Mouse (Mus musculus): Measurements from ENCODE around the gene Lipe. TPM values are rescaled to one million over a fixed set of nuclear protein-coding genes. Genes with fewer than 3 reads are reported as not detected.

Gene Lipe
- polyA plus RNA-seq (2016; fragmentation: Nextera tagmentation; extraction: Ambion mirVana): 7.4 and 7.5 TPM in 2 replicates

DNA sequence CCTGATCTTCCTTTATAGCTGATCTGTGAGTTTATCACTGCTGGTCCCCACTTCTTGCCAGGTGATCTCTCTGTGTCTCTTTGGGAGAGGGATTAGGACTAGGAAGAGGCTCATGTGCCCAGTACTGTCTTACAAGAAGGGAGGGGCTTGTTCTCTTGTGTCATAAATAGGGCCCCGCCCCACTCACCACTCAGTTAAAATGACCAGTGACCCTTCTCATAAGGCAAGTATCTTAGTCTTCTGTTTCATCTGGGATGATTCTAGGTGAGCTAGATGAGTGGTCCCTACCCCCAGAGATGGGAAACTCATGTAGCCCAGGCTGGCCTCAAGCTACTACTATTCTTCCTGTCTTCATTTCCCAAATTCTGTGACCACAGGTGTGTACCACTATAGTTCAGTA lies at the start of gene Lipe:
TSS of gene Lipe (minus strand) at position 101 of the 400 bp plus-strand sequence.
- peaks cover 40% of the 10 kb centered on the region for H3K4me1 ChIP-seq
- peaks cover 25% of the 10 kb centered on the region for H3K27me3 ChIP-seq (ENCODE audit: poor library complexity, severe bottlenecking)
- no peak within 1 kb of the TSS for H3K4me3 ChIP-seq
- no peaks in the 10 kb centered on the region; the same call in 1 of the 2 replicates for H3K9me3 ChIP-seq
- no peak within 1 kb of the TSS for H3K27ac ChIP-seq
- DNase-seq (ENCODE audit: extremely low spot score, low spot score): no peak
- no peaks in the 10 kb centered on the region for H3K36me3 ChIP-seq (replicated peaks)
- WGBS: 92% methylated on average over 1 of the region's 1 CpGs

DNA sequence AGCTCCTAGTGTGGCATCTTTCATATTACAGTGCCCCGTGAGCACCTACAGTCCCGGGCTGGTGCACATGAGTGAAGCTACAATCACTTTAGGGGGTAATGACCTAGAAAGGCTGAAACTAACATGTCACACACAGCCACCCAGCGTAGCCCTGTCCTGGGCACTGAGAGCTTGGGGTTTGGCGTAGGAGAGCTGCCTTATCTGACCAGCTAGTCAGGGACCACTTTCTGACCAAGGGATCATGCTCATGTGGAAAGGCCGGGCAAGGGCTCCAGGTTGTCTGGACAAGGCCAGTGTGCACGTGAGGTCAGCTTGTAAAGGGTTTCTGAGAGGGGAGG lies 42.3 kb upstream of the Lipe start:
- no peak for DNase-seq (ENCODE audit: extremely low spot score, low spot score)
- Histone ChIP-seq H3K4me1 (no peaks in the 10 kb centered on the region), H3K36me3 (replicated peaks) (no peaks in the 10 kb centered on the region), H3K9me3 (no peaks in the 10 kb centered on the region), H3K4me3 (no peak overlapping the region), H3K27me3 (ENCODE audit: poor library complexity, severe bottlenecking) (no peaks in the 10 kb centered on the region), H3K27ac (no peak overlapping the region)
- WGBS: 86% methylated on average over 6 of the region's 6 CpGs

DNA sequence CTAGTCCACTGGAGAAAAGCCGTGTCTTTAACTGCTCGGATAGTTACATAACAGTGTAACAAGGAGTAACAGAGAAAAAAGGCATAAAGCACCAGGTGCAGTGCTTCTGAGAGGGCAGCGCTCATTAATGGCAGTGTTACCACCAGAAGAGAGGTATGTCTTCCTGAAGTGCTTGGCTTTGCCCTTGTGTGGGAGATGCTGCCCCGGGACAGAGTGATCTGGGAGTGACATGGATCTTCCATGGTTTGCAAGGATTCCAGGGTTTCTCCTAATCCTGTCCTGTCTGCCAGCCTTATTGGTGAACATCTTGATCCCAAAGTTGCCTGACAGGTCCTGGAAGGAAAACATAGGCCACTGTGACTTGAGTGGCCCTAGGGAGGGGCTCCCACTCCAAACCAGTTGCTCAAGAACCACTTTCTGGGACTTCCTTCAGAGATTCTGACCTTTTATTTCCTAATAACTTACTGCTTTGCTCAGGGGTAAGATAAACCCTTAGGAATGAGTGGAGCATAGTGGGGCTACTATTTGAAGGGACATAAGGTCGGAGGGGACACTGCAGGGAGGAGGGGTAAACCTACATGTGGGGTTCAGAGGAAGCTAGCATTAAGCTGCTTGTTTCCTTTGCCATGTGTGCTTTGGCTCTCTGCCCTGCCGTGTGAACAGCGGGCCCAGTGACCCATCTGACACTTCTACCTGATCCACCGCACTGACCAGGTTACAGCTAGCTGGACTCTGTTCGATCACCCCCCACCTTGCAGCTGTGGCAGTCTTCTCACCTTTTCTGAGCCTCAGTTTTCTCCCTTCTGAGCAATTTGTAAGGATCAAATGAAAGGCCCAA lies 41.7 kb upstream of the Lipe start:
- Histone ChIP-seq H3K36me3 (replicated peaks) (no peaks in the 10 kb centered on the region), H3K4me1 (no peaks in the 10 kb centered on the region), H3K27ac (no peak overlapping the region), H3K27me3 (ENCODE audit: poor library complexity, severe bottlenecking) (no peaks in the 10 kb centered on the region), H3K9me3 (no peaks in the 10 kb centered on the region), H3K4me3 (no peak overlapping the region)
- WGBS: 92% methylated on average over 9 of the region's 9 CpGs
- no peak for DNase-seq (ENCODE audit: extremely low spot score, low spot score)

DNA sequence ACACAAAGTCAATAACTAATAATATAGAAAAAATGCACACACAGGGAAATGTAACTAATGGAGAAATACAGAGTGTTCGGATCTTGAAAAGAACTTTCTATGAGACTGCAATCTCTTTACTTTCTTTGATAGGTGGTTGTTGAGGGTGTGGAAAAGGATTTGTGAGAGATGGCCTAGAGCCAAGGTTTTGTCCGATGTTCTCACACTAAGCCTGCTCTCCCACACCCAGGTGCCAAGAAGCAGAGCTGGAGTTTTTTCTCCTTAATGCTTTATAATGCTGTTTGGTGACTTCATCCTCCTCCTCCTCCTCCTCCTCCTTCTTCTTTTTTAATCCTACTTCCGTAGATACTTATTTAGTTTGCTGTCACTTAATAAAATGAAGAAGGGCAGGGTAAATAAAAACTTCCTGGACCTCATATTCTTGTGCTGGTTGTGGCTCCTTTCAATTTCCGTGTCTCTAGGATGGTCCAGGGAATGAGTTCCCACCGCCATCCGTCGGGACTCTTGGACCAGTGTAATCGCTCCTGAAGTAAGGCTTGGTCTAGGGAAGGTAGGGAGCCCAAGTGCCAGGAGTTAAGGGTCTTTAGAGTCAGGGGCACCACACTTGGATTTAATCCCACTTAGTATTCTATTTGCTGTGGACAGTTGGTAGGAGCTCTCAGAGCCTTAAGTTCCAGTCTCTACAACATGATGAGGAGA lies 40.8 kb upstream of the Lipe start:
- DNase-seq (ENCODE audit: extremely low spot score, low spot score): no peak
- 90% methylated on average over 8 of the region's 8 CpGs for WGBS

DNA sequence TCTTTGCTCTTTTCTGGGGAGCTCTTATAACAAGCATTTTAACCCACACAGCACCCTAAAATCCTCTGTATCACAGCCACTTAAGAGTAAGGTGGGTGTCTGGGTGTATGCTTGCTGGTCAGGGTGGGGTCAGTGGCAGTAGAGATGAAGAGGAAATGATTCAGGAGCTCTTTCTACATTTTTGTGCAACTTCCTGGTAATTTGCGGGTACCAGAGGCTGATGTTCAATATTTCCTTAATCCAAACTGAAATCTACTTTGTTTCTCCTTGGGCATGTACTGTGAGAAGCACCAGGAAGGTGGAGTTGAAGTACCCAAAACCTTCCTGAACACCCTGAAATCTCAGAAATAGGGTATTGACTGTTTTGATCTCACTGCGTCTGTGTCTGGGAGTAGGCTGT lies 38.2 kb upstream of the Lipe start:
- no peaks in the 10 kb centered on the region for H3K36me3 ChIP-seq (replicated peaks)
- H3K4me3 ChIP-seq: no peak overlapping the region
- no peak overlapping the region for H3K27ac ChIP-seq
- no peaks in the 10 kb centered on the region for H3K27me3 ChIP-seq (ENCODE audit: poor library complexity, severe bottlenecking)
- no peaks in the 10 kb centered on the region for H3K9me3 ChIP-seq
- no peak for DNase-seq (ENCODE audit: extremely low spot score, low spot score)
- peaks cover 13% of the 10 kb centered on the region for H3K4me1 ChIP-seq
- WGBS: 92% methylated on average over 2 of the region's 2 CpGs

More for the DNA sequence above, 40.8 kb upstream of the Lipe start:
- Histone ChIP-seq H3K27ac (no peak overlapping the region), H3K27me3 (ENCODE audit: poor library complexity, severe bottlenecking) (no peaks in the 10 kb centered on the region), H3K36me3 (replicated peaks) (no peaks in the 10 kb centered on the region), H3K4me3 (no peak overlapping the region), H3K4me1 (no peaks in the 10 kb centered on the region), H3K9me3 (no peaks in the 10 kb centered on the region)

DNA sequence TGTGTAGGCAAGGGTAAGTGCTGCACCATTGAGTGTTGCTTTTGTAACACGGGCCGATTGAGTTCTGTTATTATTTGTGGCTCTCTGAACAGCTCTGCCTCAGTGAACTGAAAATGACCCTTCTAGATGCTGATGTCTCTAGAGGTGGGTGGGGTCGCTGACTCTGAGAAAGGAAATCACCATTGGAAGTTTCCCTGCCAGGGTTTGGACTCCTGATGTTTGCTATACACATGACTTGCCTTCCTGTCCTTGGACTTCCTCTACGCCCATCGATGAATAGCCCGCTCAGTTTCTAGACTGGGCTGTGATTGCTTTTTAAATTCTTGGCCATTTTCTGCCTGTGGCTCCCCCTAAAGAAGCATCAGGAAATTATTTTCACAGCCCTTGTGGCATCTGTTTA lies 37.7 kb upstream of the Lipe start:
- H3K36me3 ChIP-seq (replicated peaks): no peaks in the 10 kb centered on the region
- H3K4me3 ChIP-seq: no peak overlapping the region
- peaks cover 13% of the 10 kb centered on the region for H3K4me1 ChIP-seq
- no peaks in the 10 kb centered on the region for H3K9me3 ChIP-seq
- no peak overlapping the region for H3K27ac ChIP-seq
- WGBS: 86% methylated on average over 6 of the region's 6 CpGs
- H3K27me3 ChIP-seq (ENCODE audit: poor library complexity, severe bottlenecking): no peaks in the 10 kb centered on the region
- no peak for DNase-seq (ENCODE audit: extremely low spot score, low spot score)

DNA sequence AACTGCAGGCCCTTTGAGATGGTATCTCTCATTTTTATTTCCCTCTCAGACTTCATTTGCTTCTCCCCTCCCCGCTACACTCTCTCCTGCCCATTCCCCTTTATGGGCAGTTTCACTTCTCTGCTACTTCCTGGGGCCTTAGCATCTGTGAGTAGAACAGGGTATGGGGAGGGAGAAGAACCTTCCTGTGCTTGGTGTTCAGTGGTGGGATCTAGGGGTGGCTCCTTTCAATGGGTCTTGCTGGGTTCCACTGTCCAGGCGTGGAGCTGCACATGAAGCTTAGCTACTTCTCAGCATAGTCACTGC lies 37.0 kb upstream of the Lipe start:
- H3K9me3 ChIP-seq: no peaks in the 10 kb centered on the region
- no peaks in the 10 kb centered on the region for H3K27me3 ChIP-seq (ENCODE audit: poor library complexity, severe bottlenecking)
- peaks cover 13% of the 10 kb centered on the region for H3K4me1 ChIP-seq
- DNase-seq (ENCODE audit: extremely low spot score, low spot score): no peak
- 88% methylated on average over 2 of the region's 2 CpGs for WGBS
- H3K27ac ChIP-seq: no peak overlapping the region
- no peaks in the 10 kb centered on the region for H3K36me3 ChIP-seq (replicated peaks)
- H3K4me3 ChIP-seq: no peak overlapping the region

DNA sequence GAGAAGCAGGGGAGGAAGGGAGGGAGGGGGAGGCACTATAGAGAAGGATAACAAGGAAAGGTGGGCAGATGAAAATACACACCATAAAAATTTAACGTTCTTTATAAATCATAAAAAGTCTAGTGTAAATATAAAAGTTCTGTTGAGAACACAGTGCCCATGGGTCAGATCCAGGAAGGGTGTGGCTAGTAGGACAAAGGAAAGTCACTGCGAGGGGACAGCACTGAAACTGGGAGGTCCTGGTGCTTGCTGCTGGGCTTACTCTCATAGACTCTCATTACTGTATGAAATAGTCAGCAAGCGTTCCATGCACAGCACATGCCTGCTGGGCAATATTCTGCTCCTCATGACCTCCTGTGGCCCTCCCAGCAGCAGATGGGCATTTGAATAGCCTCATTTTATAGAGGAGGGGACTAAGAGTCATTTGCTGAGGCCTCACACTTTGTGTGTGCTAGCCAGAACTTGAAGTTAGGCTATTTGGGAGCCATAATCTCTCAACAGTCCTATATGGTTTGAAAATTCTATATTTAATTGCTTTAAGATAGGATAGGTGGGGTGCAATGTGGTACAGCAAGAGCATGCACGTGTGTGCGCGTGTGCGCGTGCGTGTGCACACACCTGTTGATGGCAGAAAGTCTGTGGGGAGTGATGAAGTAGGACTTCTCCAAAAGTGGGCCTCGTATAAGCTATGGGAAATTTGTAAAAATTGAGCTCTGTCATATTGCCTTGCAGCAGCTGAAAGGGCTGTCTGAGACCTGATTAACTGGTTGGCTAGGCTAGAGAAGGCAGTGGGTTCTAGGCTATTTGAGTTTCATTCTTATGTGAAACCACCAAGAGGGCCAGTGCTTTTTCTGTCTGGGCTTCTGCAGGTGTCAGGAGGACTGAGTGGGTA lies 36.4 kb upstream of the Lipe start:
- Histone ChIP-seq H3K27me3 (ENCODE audit: poor library complexity, severe bottlenecking) (no peaks in the 10 kb centered on the region), H3K4me1 (peaks cover 13% of the 10 kb centered on the region), H3K4me3 (no peak overlapping the region), H3K9me3 (no peaks in the 10 kb centered on the region), H3K27ac (no peak overlapping the region), H3K36me3 (replicated peaks) (no peaks in the 10 kb centered on the region)
- no peak for DNase-seq (ENCODE audit: extremely low spot score, low spot score)
- 91% methylated on average over 10 of the region's 10 CpGs for WGBS

DNA sequence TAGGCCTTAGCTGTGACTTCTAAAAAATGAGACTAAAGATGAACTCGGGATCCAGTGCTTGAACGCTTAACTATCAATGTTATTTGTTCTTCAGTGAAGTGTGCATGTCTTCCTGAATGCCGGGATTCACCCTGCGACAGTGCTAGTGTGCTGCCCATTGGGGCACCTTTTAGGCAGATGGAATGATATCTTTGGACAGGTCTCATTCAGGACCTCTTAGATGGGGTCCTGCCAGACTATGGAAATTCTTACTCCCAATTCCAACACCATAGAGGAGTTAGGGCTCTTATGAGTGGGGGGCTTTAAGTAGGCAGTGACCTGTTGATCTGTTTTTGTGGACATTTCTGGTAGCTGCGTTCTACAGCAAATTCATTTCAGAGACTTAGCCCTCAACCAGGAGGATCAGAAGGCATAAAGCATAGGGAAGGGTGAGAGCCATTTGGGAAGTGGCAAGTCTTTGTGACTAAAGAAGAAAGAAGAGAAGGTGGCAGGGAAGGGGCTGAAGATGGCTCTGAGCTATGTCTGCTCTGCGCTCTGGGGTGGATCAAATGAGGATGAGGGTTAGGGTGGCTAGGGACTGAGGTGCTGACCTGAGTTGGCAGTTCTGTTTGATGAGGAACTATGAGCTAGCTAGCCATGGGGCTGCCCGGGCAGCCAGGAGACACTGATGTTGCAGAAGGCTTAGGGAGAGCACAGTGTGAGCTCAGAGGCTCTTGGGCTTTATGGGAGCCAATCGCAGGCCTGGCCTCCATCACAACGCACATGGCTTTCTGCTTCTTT lies 35.5 kb upstream of the Lipe start:
- Histone ChIP-seq H3K36me3 (replicated peaks) (no peaks in the 10 kb centered on the region), H3K4me3 (no peak overlapping the region), H3K9me3 (no peaks in the 10 kb centered on the region), H3K4me1 (peaks cover 13% of the 10 kb centered on the region), H3K27ac (peak overlapping the region; percentile 76), H3K27me3 (ENCODE audit: poor library complexity, severe bottlenecking) (no peaks in the 10 kb centered on the region)
- WGBS: 92% methylated on average over 9 of the region's 9 CpGs
- DNase-seq (ENCODE audit: extremely low spot score, low spot score): no peak

DNA sequence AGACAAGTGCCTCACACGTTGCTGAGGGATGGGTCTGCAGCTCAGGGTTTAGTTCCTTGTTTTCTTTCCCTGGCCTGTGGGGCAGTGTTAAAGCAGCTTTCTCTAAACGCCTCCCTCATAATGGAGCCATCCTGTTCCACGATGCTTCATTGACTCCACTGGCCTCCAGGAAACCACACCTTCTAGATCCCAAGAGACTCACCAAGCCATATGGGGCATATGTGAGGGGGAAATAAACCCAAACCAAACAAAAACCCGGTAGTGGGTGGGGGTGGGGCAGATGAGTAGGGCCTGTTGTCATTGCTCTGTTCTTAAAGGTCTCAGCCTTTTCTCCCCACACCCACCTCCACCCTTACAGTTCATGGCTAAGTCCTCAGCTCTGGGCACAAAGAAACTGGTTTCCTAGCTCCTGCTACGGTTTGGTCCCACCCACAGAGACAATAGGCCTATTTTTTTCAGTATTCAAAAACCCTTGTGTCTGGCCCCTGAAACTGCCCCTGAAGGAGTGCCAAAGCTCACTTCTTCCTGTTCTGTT lies 34.6 kb upstream of the Lipe start:
- Histone ChIP-seq H3K4me3 (no peak overlapping the region), H3K9me3 (no peaks in the 10 kb centered on the region), H3K27ac (peak overlapping the region; percentile 76), H3K4me1 (peaks cover 13% of the 10 kb centered on the region), H3K27me3 (ENCODE audit: poor library complexity, severe bottlenecking) (no peaks in the 10 kb centered on the region), H3K36me3 (replicated peaks) (no peaks in the 10 kb centered on the region)
- WGBS: 21% methylated on average over 5 of the region's 5 CpGs
- DNase-seq (ENCODE audit: extremely low spot score, low spot score): no peak

DNA sequence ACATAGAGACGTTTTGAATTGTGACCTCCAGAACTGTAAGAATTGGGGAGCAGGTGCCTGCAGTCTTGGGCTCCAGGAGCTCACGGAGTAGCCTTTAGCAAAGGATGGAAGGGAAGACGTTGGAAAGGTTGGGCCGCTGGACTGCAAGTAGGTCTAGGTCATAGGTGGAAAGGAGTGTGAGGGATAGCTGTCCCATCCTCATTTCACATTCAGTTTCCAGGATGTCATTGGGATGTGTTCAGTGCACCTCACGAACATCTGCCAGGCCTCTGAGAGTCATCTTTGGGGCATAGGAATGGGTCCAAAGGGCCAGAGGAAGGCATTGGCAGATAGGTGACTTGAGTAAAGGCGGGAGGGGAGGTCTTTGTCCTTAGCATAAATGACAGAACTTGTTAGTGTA lies 33.9 kb upstream of the Lipe start:
- DNase-seq (ENCODE audit: extremely low spot score, low spot score): no peak
- WGBS: 91% methylated on average over 6 of the region's 6 CpGs
- no peak overlapping the region for H3K27ac ChIP-seq

More for the DNA sequence above, 33.9 kb upstream of the Lipe start:
- no peak overlapping the region for H3K4me3 ChIP-seq
- H3K36me3 ChIP-seq (replicated peaks): no peaks in the 10 kb centered on the region
- H3K4me1 ChIP-seq: peaks cover 13% of the 10 kb centered on the region
- H3K27me3 ChIP-seq (ENCODE audit: poor library complexity, severe bottlenecking): no peaks in the 10 kb centered on the region
- no peaks in the 10 kb centered on the region for H3K9me3 ChIP-seq
